Mouse (Mus musculus) erythroblast, embryonic 14.5 days (primary cell): ENCODE results near the gene Unkl.

Experiments
- GATA1 ChIP-seq: IDR thresholded peaks from 2 replicates; pipeline ENCODE4 v1.6.1; 2012; ENCODE audit warnings: low read length, inconsistent platforms, mixed read lengths
- TAL1 ChIP-seq: IDR thresholded peaks from 3 replicates; pipeline ENCODE4 v1.6.1; 2012; ENCODE audit warnings: low read length, inconsistent platforms, mixed read lengths

GRCm38 (mm10) chr17:25189091-25189490, 894 bp downstream of the Unkl start:
- TF ChIP-seq GATA1 (no peak), TAL1 (no peak)
